Mouse (Mus musculus) olfactory bulb, adult 2 months (tissue): ENCODE measurements around the gene Cltb.

Experiments used
- CTCF ChIP-seq: fragments of 200-500 bp; IDR thresholded peaks from 2 replicates; pipeline ENCODE4 v1.5.1; 2012; ENCODE audit warnings: low read depth, mild to moderate bottlenecking, low read length, moderate library complexity; ENCODE audit not compliant: insufficient read depth
- POLR2A ChIP-seq: fragments of 200-500 bp; IDR thresholded peaks from 2 replicates; pipeline ENCODE4 v1.6.1; 2012; ENCODE audit warnings: mild to moderate bottlenecking, low read depth, low read length, moderate library complexity; ENCODE audit not compliant: insufficient read depth

DNA sequence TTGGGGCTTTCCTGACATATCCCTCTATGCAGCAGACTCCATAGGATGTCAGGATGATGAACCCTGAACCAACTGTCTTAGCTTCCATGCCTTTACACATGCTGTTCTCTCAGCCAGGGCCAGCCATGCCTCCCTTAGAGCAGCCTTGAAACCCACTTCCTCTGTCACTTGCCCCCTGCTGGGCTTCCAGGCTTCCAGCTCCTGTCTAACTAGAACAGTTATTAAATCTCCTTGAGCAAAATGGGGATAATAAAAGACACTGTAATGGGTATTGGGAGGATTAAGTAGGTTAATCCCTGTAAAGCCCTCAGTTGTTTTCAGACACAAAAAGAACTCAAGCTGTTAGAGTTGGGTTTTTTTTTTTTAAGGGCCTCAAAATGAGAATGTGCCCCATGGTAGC, 7.6 kb downstream of the Cltb start:
- TF ChIP-seq CTCF: no peak
- no peak for TF ChIP-seq POLR2A
